ENCODE assay signal across 7 mouse cellular contexts in genomic region chrX:78583202-78584004, GRCm38 (mm10). TPM values are rescaled to one million over a fixed set of nuclear protein-coding genes. Genes with fewer than 3 reads are reported as not detected.
A peak's percentile ranks its signal among the peaks of the same experiment; 100 is the strongest.
DNase-seq lines count a peak whose midpoint lies in the region; ATAC-seq lines count a peak whose summit lies in the region.

Gene Prrg1 (minus strand): TSS chrX:78583896.

- no peaks in the 10 kb centered on the region for H3K4me1 ChIP-seq in embryonic facial prominence, embryonic 11.5 days (ENCODE audit: control insufficient read depth, insufficient read depth, low read length)
- H3K4me1 ChIP-seq in limb, embryonic 13.5 days = no peaks in the 10 kb centered on the region
- H3K4me1 ChIP-seq in midbrain, embryonic 15.5 days = no peaks in the 10 kb centered on the region

- 10% methylated on average over 33 of the region's 36 CpGs for WGBS in embryonic facial prominence, embryonic 11.5 days
- WGBS in limb, embryonic 13.5 days = 18% methylated on average over 32 of the region's 36 CpGs
- WGBS in midbrain, embryonic 15.5 days = 17% methylated on average over 36 of the region's 36 CpGs

- no peaks in the 10 kb centered on the region for H3K36me3 ChIP-seq in embryonic facial prominence, embryonic 11.5 days (replicated peaks; ENCODE audit: control insufficient read depth, insufficient read depth, low read depth, low read length)
- no peaks in the 10 kb centered on the region for H3K36me3 ChIP-seq in limb, embryonic 13.5 days
- H3K36me3 ChIP-seq in midbrain, embryonic 15.5 days (replicated peaks) = no peaks in the 10 kb centered on the region

- peak within 1 kb of the TSS; percentile 70 for H3K27ac ChIP-seq in embryonic facial prominence, embryonic 11.5 days (replicated peaks; ENCODE audit: low read depth, low read length)
- H3K27ac ChIP-seq in limb, embryonic 13.5 days = peak within 1 kb of the TSS; percentile 91
- H3K27ac ChIP-seq in midbrain, embryonic 15.5 days = peak within 1 kb of the TSS; percentile 82

- peak within 1 kb of the TSS; percentile 63 for H3K9ac ChIP-seq in embryonic facial prominence, embryonic 11.5 days (replicated peaks; ENCODE audit: low read length)
- H3K9ac ChIP-seq in limb, embryonic 13.5 days = peak within 1 kb of the TSS; percentile 67
- H3K9ac ChIP-seq in midbrain, embryonic 15.5 days = peak within 1 kb of the TSS; percentile 45

- peak within 1 kb of the TSS; percentile 27 for H3K4me2 ChIP-seq in embryonic facial prominence, embryonic 11.5 days (ENCODE audit: low read depth, low read length)
- peak within 1 kb of the TSS; percentile 52 for H3K4me2 ChIP-seq in limb, embryonic 13.5 days (replicated peaks)
- H3K4me2 ChIP-seq in midbrain, embryonic 15.5 days = peak within 1 kb of the TSS; percentile 51

- H3K4me3 ChIP-seq in embryonic facial prominence, embryonic 11.5 days (ENCODE audit: low read depth, low read length) = peak within 1 kb of the TSS; percentile 48
- peak within 1 kb of the TSS; percentile 52 for H3K4me3 ChIP-seq in limb, embryonic 13.5 days
- H3K4me3 ChIP-seq in midbrain, embryonic 15.5 days = peak within 1 kb of the TSS; percentile 55

- ATAC-seq in embryonic facial prominence, embryonic 11.5 days (replicated peaks; ENCODE audit: insufficient number of reproducible peaks, low FRiP score, low TSS enrichment, low read depth) = peak; percentile 96
- peak; percentile 97 for ATAC-seq in limb, embryonic 13.5 days (ENCODE audit: low FRiP score, low read depth)
- peak; percentile 99 for ATAC-seq in midbrain, embryonic 15.5 days (replicated peaks)

- H3K9me3 ChIP-seq in embryonic facial prominence, embryonic 11.5 days (replicated peaks; ENCODE audit: control insufficient read depth, low read length) = no peaks in the 10 kb centered on the region
- no peaks in the 10 kb centered on the region for H3K9me3 ChIP-seq in limb, embryonic 13.5 days
- H3K9me3 ChIP-seq in midbrain, embryonic 15.5 days = no peaks in the 10 kb centered on the region

- DNase-seq in adrenal gland, postnatal 14 days = peak; percentile 84
- peak; percentile 80 for DNase-seq in embryonic facial prominence, embryonic 11.5 days (ENCODE audit: low spot score)
- peak; percentile 99 for DNase-seq in heart, adult 11 months
- peak; percentile 66 for DNase-seq in kidney, adult 18-20 months
- DNase-seq in spleen, postnatal 14 days (ENCODE audit: low spot score in 2 of 2) = peak; percentile 9 to 20

- no peaks in the 10 kb centered on the region for H3K27me3 ChIP-seq in embryonic facial prominence, embryonic 11.5 days (ENCODE audit: control insufficient read depth, insufficient read depth, low read length)
- H3K27me3 ChIP-seq in limb, embryonic 13.5 days = no peaks in the 10 kb centered on the region
- no peaks in the 10 kb centered on the region for H3K27me3 ChIP-seq in midbrain, embryonic 15.5 days (replicated peaks)

RNA-seq across cellular contexts. Expression of gene Prrg1, which starts in this region (rescaled TPM):
- total RNA-seq in adrenal gland, postnatal 14 days (2021) = 4.6 and 6.3 TPM in 2 replicates
- 13.0 and 13.2 TPM in 2 replicates for polyA plus RNA-seq in embryonic facial prominence, embryonic 11.5 days (2014; fragmentation: Nextera tagmentation; extraction: Ambion mirVana)
- 14.1 and 14.6 TPM in 2 replicates for polyA plus RNA-seq in limb, embryonic 13.5 days (2015; fragmentation: Nextera tagmentation; extraction: Ambion mirVana)
- 5.0 TPM in 2 replicates for polyA plus RNA-seq in midbrain, embryonic 15.5 days (2015; fragmentation: Nextera tagmentation; extraction: Ambion mirVana)

Comparison
In these comparisons a context has a peak if more than half of its experiments do, and no peak if none do; other contexts are left out.
1. Peak in every context shown above with its lines: DNase-seq, ATAC-seq, H3K4me3 ChIP-seq and H3K27ac ChIP-seq.
2. DNase-seq: peak in every context shown above with its lines; median percentile 99 in heart, adult 11 months; 84 in adrenal gland, postnatal 14 days; 80 in embryonic facial prominence, embryonic 11.5 days; 66 in kidney, adult 18-20 months; 14 in spleen, postnatal 14 days.